Mouse (Mus musculus): ENCODE data around the gene Atp1b1. TPM values are rescaled to one million over a fixed set of nuclear protein-coding genes. Genes with fewer than 3 reads are reported as not detected.

The Atp1b1 gene
- polyA plus RNA-seq, 1 experiment from 2014 or later: 2.6 TPM

- Histone ChIP-seq H3K27me3 (ENCODE audit: control insufficient read depth, insufficient read depth, low read length) (no peaks in the 10 kb centered on the region), H3K9ac (ENCODE audit: low read length) (no peak overlapping the region), H3K4me3 (ENCODE audit: low read depth, low read length) (no peak overlapping the region), H3K4me1 (ENCODE audit: control insufficient read depth, insufficient read depth, low read length) (no peaks in the 10 kb centered on the region), H3K27ac (replicated peaks; ENCODE audit: low read depth, low read length) (no peak overlapping the region), H3K36me3 (ENCODE audit: control insufficient read depth, insufficient read depth, low read length) (no peaks in the 10 kb centered on the region), H3K9me3 (ENCODE audit: control insufficient read depth, low read length) (no peaks in the 10 kb centered on the region), H3K4me2 (ENCODE audit: low read depth, severe bottlenecking) (no peak overlapping the region)
- WGBS: 93% methylated on average over 7 of the region's 7 CpGs
- DNase-seq (ENCODE audit: low spot score) (no peak), ATAC-seq (ENCODE audit: insufficient number of reproducible peaks, low FRiP score, low TSS enrichment, low read depth) (no peak)
Observed at GRCm38 (mm10) chr1:164473398-164473797, 15.2 kb upstream of the Atp1b1 start.

DNA sequence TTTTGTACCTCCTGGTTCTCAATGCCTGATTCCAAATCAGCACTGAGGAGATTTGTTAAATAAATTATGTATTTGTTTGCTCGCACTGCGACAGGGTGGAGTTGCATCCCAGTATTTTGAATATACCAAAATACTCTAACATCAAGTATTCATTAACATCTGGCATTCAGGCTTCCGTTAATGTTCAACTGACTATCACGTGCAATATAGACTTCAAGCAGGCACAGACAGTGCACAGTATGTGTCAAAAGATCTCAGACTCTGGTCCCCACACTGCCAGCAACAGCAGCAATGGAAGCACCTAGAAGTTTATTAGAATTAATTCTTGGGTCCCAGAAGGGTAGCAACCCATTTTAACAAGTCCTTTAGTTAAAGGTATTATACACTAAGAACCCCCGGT is 13.5 kb upstream of the Atp1b1 start:
- DNase-seq (ENCODE audit: low spot score) (no peak), ATAC-seq (ENCODE audit: insufficient number of reproducible peaks, low FRiP score, low TSS enrichment, low read depth) (no peak)
- Histone ChIP-seq H3K27me3 (ENCODE audit: control insufficient read depth, insufficient read depth, low read length) (no peaks in the 10 kb centered on the region), H3K4me2 (ENCODE audit: low read depth, severe bottlenecking) (no peak overlapping the region), H3K9ac (ENCODE audit: low read length) (no peak overlapping the region), H3K27ac (replicated peaks; ENCODE audit: low read depth, low read length) (no peak overlapping the region), H3K9me3 (ENCODE audit: control insufficient read depth, low read length) (no peaks in the 10 kb centered on the region), H3K4me3 (ENCODE audit: low read depth, low read length) (no peak overlapping the region), H3K4me1 (ENCODE audit: control insufficient read depth, insufficient read depth, low read length) (no peaks in the 10 kb centered on the region), H3K36me3 (ENCODE audit: control insufficient read depth, insufficient read depth, low read length) (no peaks in the 10 kb centered on the region)
- WGBS: 92% methylated on average over 5 of the region's 5 CpGs

- no peak for DNase-seq (ENCODE audit: low spot score)
- Histone ChIP-seq H3K27me3 (ENCODE audit: control insufficient read depth, insufficient read depth, low read length) (no peaks in the 10 kb centered on the region), H3K36me3 (ENCODE audit: control insufficient read depth, insufficient read depth, low read length) (no peaks in the 10 kb centered on the region), H3K9ac (ENCODE audit: low read length) (no peak overlapping the region), H3K4me2 (ENCODE audit: low read depth, severe bottlenecking) (no peak overlapping the region), H3K27ac (replicated peaks; ENCODE audit: low read depth, low read length) (no peak overlapping the region), H3K9me3 (ENCODE audit: control insufficient read depth, low read length) (no peaks in the 10 kb centered on the region), H3K4me1 (ENCODE audit: control insufficient read depth, insufficient read depth, low read length) (no peaks in the 10 kb centered on the region), H3K4me3 (ENCODE audit: low read depth, low read length) (no peak overlapping the region)
- no peak for ATAC-seq (ENCODE audit: insufficient number of reproducible peaks, low FRiP score, low TSS enrichment, low read depth)
- 72% methylated on average over 6 of the region's 6 CpGs for WGBS
Observed at GRCm38 (mm10) chr1:164470985-164471384, 12.8 kb upstream of the Atp1b1 start.

- Histone ChIP-seq H3K27ac (replicated peaks; ENCODE audit: low read depth, low read length) (no peak overlapping the region), H3K36me3 (ENCODE audit: control insufficient read depth, insufficient read depth, low read length) (no peaks in the 10 kb centered on the region), H3K4me1 (ENCODE audit: control insufficient read depth, insufficient read depth, low read length) (no peaks in the 10 kb centered on the region), H3K9me3 (ENCODE audit: control insufficient read depth, low read length) (no peaks in the 10 kb centered on the region), H3K4me2 (ENCODE audit: low read depth, severe bottlenecking) (no peak overlapping the region), H3K4me3 (ENCODE audit: low read depth, low read length) (no peak overlapping the region), H3K27me3 (ENCODE audit: control insufficient read depth, insufficient read depth, low read length) (no peaks in the 10 kb centered on the region), H3K9ac (ENCODE audit: low read length) (no peak overlapping the region)
- ATAC-seq (ENCODE audit: insufficient number of reproducible peaks, low FRiP score, low TSS enrichment, low read depth) (no peak), DNase-seq (ENCODE audit: low spot score) (no peak)
- 80% methylated on average over 8 of the region's 8 CpGs for WGBS
Observed at GRCm38 (mm10) chr1:164468329-164468728, 10.2 kb upstream of the Atp1b1 start.

- Histone ChIP-seq H3K27ac (replicated peaks; ENCODE audit: low read depth, low read length) (no peak overlapping the region), H3K4me3 (ENCODE audit: low read depth, low read length) (no peak overlapping the region), H3K36me3 (ENCODE audit: control insufficient read depth, insufficient read depth, low read length) (no peaks in the 10 kb centered on the region), H3K9ac (ENCODE audit: low read length) (no peak overlapping the region), H3K27me3 (ENCODE audit: control insufficient read depth, insufficient read depth, low read length) (no peaks in the 10 kb centered on the region), H3K9me3 (ENCODE audit: control insufficient read depth, low read length) (no peaks in the 10 kb centered on the region), H3K4me1 (ENCODE audit: control insufficient read depth, insufficient read depth, low read length) (no peaks in the 10 kb centered on the region), H3K4me2 (ENCODE audit: low read depth, severe bottlenecking) (no peak overlapping the region)
- 89% methylated on average over 10 of the region's 10 CpGs for whole genome bisulfite sequencing
- no peak for ATAC-seq (ENCODE audit: insufficient number of reproducible peaks, low FRiP score, low TSS enrichment, low read depth)
- DNase-seq (ENCODE audit: low spot score): no peak
Observed at GRCm38 (mm10) chr1:164467406-164467805, 9.3 kb upstream of the Atp1b1 start.

DNA sequence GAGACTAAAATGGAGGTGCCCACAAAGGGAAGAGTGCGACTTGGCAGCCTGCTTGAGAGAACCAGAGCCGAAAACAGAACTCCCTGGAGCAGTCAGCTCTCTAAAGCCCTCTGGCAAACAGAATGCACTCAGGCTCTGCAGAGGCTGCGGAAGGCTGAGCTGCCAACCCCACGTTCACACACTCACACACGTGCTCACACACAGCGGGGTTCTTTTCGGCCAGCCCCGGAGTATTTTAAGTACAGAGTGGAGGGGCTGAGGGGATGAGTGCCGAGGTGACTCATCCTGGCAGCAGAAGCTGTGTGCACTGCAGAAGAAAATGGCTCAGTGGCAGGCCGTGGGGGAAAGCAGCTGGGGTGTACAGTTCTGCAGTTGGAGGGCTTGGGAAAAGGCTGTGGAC is 3.6 kb upstream of the Atp1b1 start:
- WGBS: 54% methylated on average over 10 of the region's 10 CpGs
- H3K36me3 ChIP-seq (ENCODE audit: control insufficient read depth, insufficient read depth, low read length): no peaks in the 10 kb centered on the region
- H3K4me1 ChIP-seq (ENCODE audit: control insufficient read depth, insufficient read depth, low read length): peaks cover 1% of the 10 kb centered on the region; the same call in 1 of the 2 replicates
- DNase-seq (ENCODE audit: low spot score) (no peak), ATAC-seq (ENCODE audit: insufficient number of reproducible peaks, low FRiP score, low TSS enrichment, low read depth) (no peak)
- no peak overlapping the region for H3K27ac ChIP-seq (replicated peaks; ENCODE audit: low read depth, low read length)
- H3K4me2 ChIP-seq (ENCODE audit: low read depth, severe bottlenecking): no peak overlapping the region
- H3K9me3 ChIP-seq (ENCODE audit: control insufficient read depth, low read length): no peaks in the 10 kb centered on the region
- no peak overlapping the region for H3K4me3 ChIP-seq (ENCODE audit: low read depth, low read length)
- H3K27me3 ChIP-seq (ENCODE audit: control insufficient read depth, insufficient read depth, low read length): peaks cover 20% of the 10 kb centered on the region
- H3K9ac ChIP-seq (ENCODE audit: low read length): no peak overlapping the region

DNA sequence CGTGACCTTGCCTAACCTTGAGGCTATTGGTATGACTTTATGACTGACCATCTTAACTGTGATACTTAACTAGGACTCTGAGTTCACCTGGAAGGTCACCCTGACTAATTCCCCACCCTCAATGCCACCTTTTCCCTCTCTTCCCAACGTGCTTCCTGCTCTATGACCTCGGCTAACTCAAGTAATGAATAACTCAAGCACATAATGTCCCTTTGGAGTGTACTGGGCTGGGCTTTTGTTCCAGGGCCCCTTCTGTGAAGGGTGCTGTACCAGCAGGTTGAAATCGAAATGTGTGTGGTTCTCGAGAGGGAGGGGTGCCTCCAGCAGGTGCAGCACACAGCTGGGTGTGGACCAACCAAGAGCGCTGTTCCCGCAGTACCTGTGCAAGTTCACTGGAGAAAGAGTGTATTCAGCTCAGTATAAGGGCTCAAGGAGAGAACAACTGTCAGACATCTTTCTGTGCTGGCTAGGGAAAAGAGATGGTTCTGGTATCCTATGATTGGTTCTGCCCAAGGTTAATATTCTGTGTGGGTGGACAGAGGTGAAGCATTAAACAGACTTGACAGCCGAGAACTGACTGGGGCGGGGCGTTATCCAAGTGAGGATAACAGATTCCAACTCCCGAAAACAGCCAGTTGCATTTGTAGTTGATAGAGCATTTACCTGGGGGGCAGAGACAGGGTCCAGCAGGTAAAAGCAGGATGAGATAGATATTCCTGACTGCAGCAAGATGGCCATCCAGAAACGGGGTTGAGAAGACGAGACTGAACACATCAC is 3.0 kb upstream of the Atp1b1 start:
- Histone ChIP-seq H3K9ac (ENCODE audit: low read length) (no peak overlapping the region), H3K9me3 (ENCODE audit: control insufficient read depth, low read length) (no peaks in the 10 kb centered on the region), H3K4me3 (ENCODE audit: low read depth, low read length) (no peak overlapping the region), H3K27me3 (ENCODE audit: control insufficient read depth, insufficient read depth, low read length) (peaks cover 26% of the 10 kb centered on the region), H3K27ac (replicated peaks; ENCODE audit: low read depth, low read length) (no peak overlapping the region), H3K4me2 (ENCODE audit: low read depth, severe bottlenecking) (no peak overlapping the region), H3K36me3 (ENCODE audit: control insufficient read depth, insufficient read depth, low read length) (no peaks in the 10 kb centered on the region), H3K4me1 (ENCODE audit: control insufficient read depth, insufficient read depth, low read length) (peaks cover 3% of the 10 kb centered on the region; the same call in 1 of the 2 replicates)
- 73% methylated on average over 13 of the region's 13 CpGs for WGBS
- ATAC-seq (ENCODE audit: insufficient number of reproducible peaks, low FRiP score, low TSS enrichment, low read depth) (no peak), DNase-seq (ENCODE audit: low spot score) (no peak)

DNA sequence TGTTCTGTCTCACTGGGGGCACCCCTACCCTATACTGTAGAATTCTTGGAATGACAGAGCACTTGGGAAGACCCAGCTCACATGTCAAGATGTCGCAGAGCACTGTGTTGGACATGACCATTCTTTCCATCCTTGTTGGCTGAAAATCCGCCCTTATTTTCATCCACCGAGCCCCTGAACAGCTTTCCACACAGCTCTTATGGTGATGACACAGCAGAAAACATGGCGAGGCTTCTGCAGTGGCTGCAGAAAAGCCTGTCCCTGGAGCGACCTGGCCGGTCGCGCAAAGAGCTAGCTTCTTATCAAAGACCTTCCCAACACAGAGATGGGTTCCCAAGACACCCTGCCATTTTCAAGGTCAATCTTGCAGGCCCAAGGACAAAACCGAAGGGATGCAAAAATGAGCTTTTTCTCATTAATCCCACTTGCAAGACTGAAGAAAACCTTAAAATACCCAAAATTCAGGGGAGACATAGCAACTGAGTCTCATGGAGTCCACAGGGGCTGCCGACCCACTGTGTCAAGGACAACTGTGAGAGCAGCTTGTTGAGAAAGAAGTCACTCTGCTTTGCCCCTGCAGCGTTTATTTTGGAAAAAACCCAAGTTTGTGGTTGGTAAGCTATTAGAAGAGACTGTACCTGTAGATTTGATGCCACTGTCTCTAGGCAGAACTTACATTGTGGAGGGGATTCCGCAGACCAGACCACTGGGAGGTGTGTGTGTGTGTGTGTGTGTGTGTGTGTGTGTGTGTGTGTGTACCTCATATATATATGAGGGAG is 1.2 kb upstream of the Atp1b1 start:
- no peak overlapping the region for H3K9ac ChIP-seq (ENCODE audit: low read length)
- peaks cover 30% of the 10 kb centered on the region for H3K27me3 ChIP-seq (ENCODE audit: control insufficient read depth, insufficient read depth, low read length)
- H3K4me2 ChIP-seq (ENCODE audit: low read depth, severe bottlenecking): no peak overlapping the region
- H3K4me3 ChIP-seq (ENCODE audit: low read depth, low read length): no peak overlapping the region
- 65% methylated on average over 12 of the region's 12 CpGs for WGBS
- no peak overlapping the region for H3K27ac ChIP-seq (replicated peaks; ENCODE audit: low read depth, low read length)
- H3K9me3 ChIP-seq (ENCODE audit: control insufficient read depth, low read length): no peaks in the 10 kb centered on the region
- ATAC-seq (ENCODE audit: insufficient number of reproducible peaks, low FRiP score, low TSS enrichment, low read depth) (no peak), DNase-seq (ENCODE audit: low spot score) (no peak)
- peaks cover 10% of the 10 kb centered on the region; the same call in 1 of the 2 replicates for H3K4me1 ChIP-seq (ENCODE audit: control insufficient read depth, insufficient read depth, low read length)
- H3K36me3 ChIP-seq (ENCODE audit: control insufficient read depth, insufficient read depth, low read length): no peaks in the 10 kb centered on the region
